Mouse (Mus musculus) forebrain, embryonic 12.5 days (tissue): Measurements from ENCODE around the gene Zmynd11. TPM values are rescaled to one million over a fixed set of nuclear protein-coding genes. Genes with fewer than 3 reads are reported as not detected.

Experiments used
- ATAC-seq: fragments of 200-750 bp; cut with Nextera tagmentation; 2 replicates; pipeline ENCODE4 v1.8.0; 2017; ENCODE audit warnings: moderate TSS enrichment; ENCODE audit not compliant: low FRiP score
- H3K27ac ChIP-seq: fragments of 300-500 bp; sonication (generic); 2 replicates; pipeline ENCODE4 v1.5.1; 2016; ENCODE audit warnings: mild to moderate bottlenecking
- H3K27me3 ChIP-seq: fragments of 300-500 bp; sonication (generic); 2 replicates; pipeline ENCODE4 v1.6.1; 2016; ENCODE audit warnings: mild to moderate bottlenecking
- H3K36me3 ChIP-seq: fragments of 300-500 bp; sonication (generic); replicated peaks from 2 replicates; pipeline ENCODE4 v1.6.1; 2016; ENCODE audit warnings: mild to moderate bottlenecking
- H3K4me1 ChIP-seq: fragments of 300-500 bp; sonication (generic); 2 replicates; pipeline ENCODE4 v1.6.1; 2016
- H3K4me2 ChIP-seq: fragments of 300-500 bp; sonication (generic); 2 replicates; pipeline ENCODE4 v1.6.1; 2016; ENCODE audit warnings: mild to moderate bottlenecking, moderate library complexity
- H3K4me3 ChIP-seq: fragments of 300-500 bp; sonication (generic); replicated peaks from 2 replicates; pipeline ENCODE4 v1.5.1; 2016; ENCODE audit warnings: mild to moderate bottlenecking
- H3K9ac ChIP-seq: fragments of 300-500 bp; sonication (generic); 2 replicates; pipeline ENCODE4 v1.6.1; 2016; ENCODE audit warnings: mild to moderate bottlenecking
- H3K9me3 ChIP-seq: fragments of 300-500 bp; sonication (generic); 2 replicates; pipeline ENCODE4 v1.6.1; 2016
- WGBS: fragments of 180-500 bp; shearing (Covaris S2); methylation state at CpG from one replicate; pipeline ENCODE4 v1.1.7; 2016; 5-methylcytosine and 5-hydroxymethylcytosine counted together
- polyA plus RNA-seq: library from polyadenylated mRNA; unstranded; fragments of >200 nt; fragmentation: Nextera tagmentation; extraction: Ambion mirVana; gene quantifications from 2 replicates; pipeline ENCODE4 v1.2.1, GENCODE M21; 2016

Zmynd11 gene
- polyA plus RNA-seq, 1 experiment from 2014 or later: 166 TPM

- no peak overlapping the region for H3K4me2 ChIP-seq
- H3K36me3 ChIP-seq: peaks cover 65% of the 10 kb centered on the region
- no peaks in the 10 kb centered on the region for H3K4me1 ChIP-seq
- no peak for ATAC-seq
- H3K4me3 ChIP-seq: no peak overlapping the region
- H3K9ac ChIP-seq: no peak overlapping the region
- 93% methylated on average over 4 of the region's 4 CpGs for WGBS
- no peak overlapping the region for H3K27ac ChIP-seq
- no peaks in the 10 kb centered on the region for H3K27me3 ChIP-seq
- no peaks in the 10 kb centered on the region for H3K9me3 ChIP-seq
These were observed 81.8 kb downstream of the Zmynd11 start for GRCm38 (mm10) chr13:9683280-9683679.

- no peaks in the 10 kb centered on the region for H3K27me3 ChIP-seq
- ATAC-seq: no peak
- WGBS: 94% methylated on average over 3 of the region's 3 CpGs
- H3K9ac ChIP-seq: no peak overlapping the region
- H3K4me1 ChIP-seq: no peaks in the 10 kb centered on the region
- H3K36me3 ChIP-seq: peaks cover 47% of the 10 kb centered on the region
- H3K4me2 ChIP-seq: no peak overlapping the region
- no peak overlapping the region for H3K4me3 ChIP-seq
- H3K27ac ChIP-seq: no peak overlapping the region
- H3K9me3 ChIP-seq: no peaks in the 10 kb centered on the region
These were observed 83.6 kb downstream of the Zmynd11 start for GRCm38 (mm10) chr13:9681492-9681891.

GRCm38 (mm10) chr13:9674126-9674525, 91.0 kb downstream of the Zmynd11 start:
- Histone ChIP-seq H3K27me3 (no peaks in the 10 kb centered on the region), H3K36me3 (peaks cover 8% of the 10 kb centered on the region; the same call in 1 of the 2 replicates), H3K9ac (no peak overlapping the region), H3K4me3 (no peak overlapping the region), H3K4me1 (no peaks in the 10 kb centered on the region), H3K4me2 (no peak overlapping the region), H3K27ac (no peak overlapping the region), H3K9me3 (peaks cover 4% of the 10 kb centered on the region; the same call in 1 of the 2 replicates)
- ATAC-seq: no peak
- WGBS: 100% methylated on average over 1 of the region's 1 CpGs

- H3K9me3 ChIP-seq: no peaks in the 10 kb centered on the region
- WGBS: 94% methylated on average over 5 of the region's 5 CpGs
- no peaks in the 10 kb centered on the region for H3K4me1 ChIP-seq
- H3K9ac ChIP-seq: no peak overlapping the region
- no peak for ATAC-seq
- no peak overlapping the region for H3K27ac ChIP-seq
- no peaks in the 10 kb centered on the region for H3K27me3 ChIP-seq
- H3K36me3 ChIP-seq: 0 out of 2 replicates have a peak, but pooled peaks cover 4% of the 10 kb centered on the region
- H3K4me2 ChIP-seq: no peak overlapping the region
- H3K4me3 ChIP-seq: no peak overlapping the region
These were observed 95.9 kb downstream of the Zmynd11 start for GRCm38 (mm10) chr13:9669246-9669645.

- H3K27me3 ChIP-seq: no peaks in the 10 kb centered on the region
- H3K36me3 ChIP-seq: 0 out of 2 replicates have a peak, but pooled peaks cover 2% of the 10 kb centered on the region
- H3K27ac ChIP-seq: no peak overlapping the region
- WGBS: 88% methylated on average over 7 of the region's 7 CpGs
- no peak overlapping the region for H3K9ac ChIP-seq
- H3K4me2 ChIP-seq: no peak overlapping the region
- H3K4me3 ChIP-seq: no peak overlapping the region
- H3K9me3 ChIP-seq: no peaks in the 10 kb centered on the region
- no peak for ATAC-seq
- no peaks in the 10 kb centered on the region for H3K4me1 ChIP-seq
These were observed 97.1 kb downstream of the Zmynd11 start for GRCm38 (mm10) chr13:9667954-9668496.

GRCm38 (mm10) chr13:9663593-9663992, 101.5 kb downstream of the Zmynd11 start:
- H3K36me3 ChIP-seq: peaks cover 29% of the 10 kb centered on the region
- no peaks in the 10 kb centered on the region for H3K4me1 ChIP-seq
- no peaks in the 10 kb centered on the region for H3K27me3 ChIP-seq
- no peaks in the 10 kb centered on the region for H3K9me3 ChIP-seq
- ATAC-seq: no peak
- no peak overlapping the region for H3K4me3 ChIP-seq
- H3K4me2 ChIP-seq: no peak overlapping the region
- H3K27ac ChIP-seq: no peak overlapping the region
- no peak overlapping the region for H3K9ac ChIP-seq
- 92% methylated on average over 1 of the region's 1 CpGs for WGBS

GRCm38 (mm10) chr13:9660711-9661110, 104.4 kb downstream of the Zmynd11 start:
- no peak for ATAC-seq
- Histone ChIP-seq H3K4me1 (no peaks in the 10 kb centered on the region), H3K9me3 (no peaks in the 10 kb centered on the region), H3K27me3 (no peaks in the 10 kb centered on the region), H3K4me2 (no peak overlapping the region), H3K4me3 (no peak overlapping the region), H3K27ac (no peak overlapping the region), H3K9ac (no peak overlapping the region), H3K36me3 (peaks cover 39% of the 10 kb centered on the region)
- 76% methylated on average over 1 of the region's 1 CpGs for WGBS

- H3K4me2 ChIP-seq: no peak overlapping the region
- H3K36me3 ChIP-seq: peaks cover 30% of the 10 kb centered on the region
- no peak for ATAC-seq
- H3K27ac ChIP-seq: no peak overlapping the region
- H3K4me3 ChIP-seq: no peak overlapping the region
- 91% methylated on average over 6 of the region's 6 CpGs for WGBS
- no peak overlapping the region for H3K9ac ChIP-seq
- H3K4me1 ChIP-seq: no peaks in the 10 kb centered on the region
- no peaks in the 10 kb centered on the region for H3K9me3 ChIP-seq
- H3K27me3 ChIP-seq: no peaks in the 10 kb centered on the region
These were observed 108.5 kb downstream of the Zmynd11 start for GRCm38 (mm10) chr13:9656613-9657012.

DNA sequence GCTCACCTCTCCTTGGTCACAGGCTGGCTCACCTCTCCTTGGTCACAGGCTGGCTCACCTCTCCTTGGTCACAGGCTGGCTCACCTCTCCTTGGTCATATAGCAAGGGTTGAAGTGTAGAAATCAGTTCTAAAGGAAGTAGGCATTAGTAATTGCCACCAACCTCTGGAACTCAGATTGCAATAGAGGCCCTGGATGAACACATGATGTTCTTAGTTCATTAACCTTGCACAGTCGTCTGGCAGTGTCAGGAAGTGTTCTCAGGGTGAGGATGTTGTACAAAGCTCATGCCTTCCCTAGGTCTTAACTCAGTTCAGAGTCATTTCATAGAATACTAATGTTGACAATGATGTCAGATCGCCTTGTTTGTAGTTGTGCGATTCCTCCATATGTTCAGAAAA, 112.1 kb downstream of the Zmynd11 start:
- H3K4me1 ChIP-seq: no peaks in the 10 kb centered on the region
- no peak overlapping the region for H3K4me2 ChIP-seq
- H3K27me3 ChIP-seq: no peaks in the 10 kb centered on the region
- peaks cover 11% of the 10 kb centered on the region for H3K36me3 ChIP-seq
- no peaks in the 10 kb centered on the region for H3K9me3 ChIP-seq
- no peak for ATAC-seq
- no peak overlapping the region for H3K9ac ChIP-seq
- H3K27ac ChIP-seq: no peak overlapping the region
- no peak overlapping the region for H3K4me3 ChIP-seq
- 87% methylated on average over 3 of the region's 3 CpGs for WGBS

- no peak for ATAC-seq
- H3K27me3 ChIP-seq: no peaks in the 10 kb centered on the region
- no peak overlapping the region for H3K9ac ChIP-seq
- H3K9me3 ChIP-seq: no peaks in the 10 kb centered on the region
- no peak overlapping the region for H3K27ac ChIP-seq
- no peak overlapping the region for H3K4me3 ChIP-seq
- H3K4me1 ChIP-seq: no peaks in the 10 kb centered on the region
- H3K4me2 ChIP-seq: no peak overlapping the region
- no peaks in the 10 kb centered on the region for H3K36me3 ChIP-seq
These were observed 114.5 kb downstream of the Zmynd11 start for GRCm38 (mm10) chr13:9650580-9650979.

GRCm38 (mm10) chr13:9649894-9650293, 115.2 kb downstream of the Zmynd11 start:
- Histone ChIP-seq H3K4me3 (no peak overlapping the region), H3K36me3 (no peaks in the 10 kb centered on the region)
- 87% methylated on average over 1 of the region's 1 CpGs for WGBS

DNA sequence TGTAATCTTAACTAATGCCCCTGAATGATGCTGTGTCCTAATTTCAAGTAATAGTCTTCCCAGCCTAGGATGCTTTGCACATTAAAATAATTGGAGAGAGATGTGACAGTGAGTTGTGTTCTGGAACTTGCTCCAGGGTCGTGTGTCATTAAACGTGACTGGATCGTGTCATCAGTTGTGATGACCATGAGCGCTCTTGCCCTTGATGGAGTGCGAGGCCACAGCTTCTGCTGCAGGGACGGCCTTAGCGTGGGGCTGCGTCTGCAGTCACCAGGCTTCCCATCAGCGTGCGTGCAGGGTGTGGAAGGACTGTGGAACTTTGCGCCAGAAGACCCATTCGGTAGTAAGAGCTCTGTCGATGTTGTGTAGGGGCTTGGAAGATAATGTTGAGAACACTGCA, 116.4 kb downstream of the Zmynd11 start:
- no peak for ATAC-seq
- Histone ChIP-seq H3K36me3 (no peaks in the 10 kb centered on the region), H3K4me3 (no peak overlapping the region), H3K27ac (no peak overlapping the region), H3K9me3 (no peaks in the 10 kb centered on the region), H3K4me1 (no peaks in the 10 kb centered on the region), H3K27me3 (no peaks in the 10 kb centered on the region), H3K4me2 (no peak overlapping the region), H3K9ac (no peak overlapping the region)
- 95% methylated on average over 13 of the region's 13 CpGs for WGBS

More at GRCm38 (mm10) chr13:9649894-9650293, 115.2 kb downstream of the Zmynd11 start:
- ATAC-seq: no peak
- Histone ChIP-seq H3K9me3 (no peaks in the 10 kb centered on the region), H3K9ac (no peak overlapping the region), H3K4me2 (no peak overlapping the region), H3K27me3 (no peaks in the 10 kb centered on the region), H3K27ac (no peak overlapping the region), H3K4me1 (no peaks in the 10 kb centered on the region)

DNA sequence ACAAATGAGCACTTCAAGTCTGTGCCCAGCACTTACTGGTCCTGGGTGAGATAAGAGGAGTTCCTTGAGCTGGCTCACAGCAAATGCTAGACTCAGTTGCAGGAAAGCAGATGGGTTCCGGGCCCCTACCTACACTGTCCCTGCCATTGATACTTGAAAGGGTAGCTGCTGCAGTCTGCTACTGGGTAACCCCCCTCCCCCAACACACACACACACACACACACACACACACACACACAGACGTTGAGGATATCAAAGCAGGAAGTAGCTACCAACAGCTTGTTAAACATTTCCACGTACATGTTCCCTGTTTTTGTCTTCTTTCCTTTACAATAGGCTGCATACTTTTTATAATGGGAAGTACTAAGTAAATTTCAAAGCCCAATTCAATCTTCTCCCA, 127.2 kb downstream of the Zmynd11 start:
- Histone ChIP-seq H3K9me3 (no peaks in the 10 kb centered on the region), H3K4me1 (no peaks in the 10 kb centered on the region), H3K27ac (no peak overlapping the region), H3K36me3 (no peaks in the 10 kb centered on the region; the same call in 1 of the 2 replicates), H3K4me2 (no peak overlapping the region), H3K4me3 (no peak overlapping the region), H3K9ac (no peak overlapping the region), H3K27me3 (no peaks in the 10 kb centered on the region)
- WGBS: 72% methylated on average over 3 of the region's 3 CpGs
- ATAC-seq: no peak
